Mouse (Mus musculus) kidney, adult 10 weeks (tissue): ENCODE results near the gene Pdxk. TPM values are rescaled to one million over a fixed set of nuclear protein-coding genes. Genes with fewer than 3 reads are reported as not detected.

Source experiments
- polyA plus RNA-seq: library from polyadenylated mRNA; stranded (reverse); fragments of 350-450 nt; fragmentation: Illumina TruSeq; extraction: RNeasy Lipid Tissue Mini Kit (QIAGEN cat#74804); gene quantifications from one replicate; pipeline ENCODE4 v1.2.3, GENCODE M21; 2014; ENCODE audit warnings: low read depth, low replicate concordance

Gene Pdxk
- 23.9 TPM for polyA plus RNA-seq

GRCm38 (mm10) chr10:78464792-78465207, at the start of gene Pdxk:
Gene Pdxk (minus strand): TSS chr10:78464975.

DNA sequence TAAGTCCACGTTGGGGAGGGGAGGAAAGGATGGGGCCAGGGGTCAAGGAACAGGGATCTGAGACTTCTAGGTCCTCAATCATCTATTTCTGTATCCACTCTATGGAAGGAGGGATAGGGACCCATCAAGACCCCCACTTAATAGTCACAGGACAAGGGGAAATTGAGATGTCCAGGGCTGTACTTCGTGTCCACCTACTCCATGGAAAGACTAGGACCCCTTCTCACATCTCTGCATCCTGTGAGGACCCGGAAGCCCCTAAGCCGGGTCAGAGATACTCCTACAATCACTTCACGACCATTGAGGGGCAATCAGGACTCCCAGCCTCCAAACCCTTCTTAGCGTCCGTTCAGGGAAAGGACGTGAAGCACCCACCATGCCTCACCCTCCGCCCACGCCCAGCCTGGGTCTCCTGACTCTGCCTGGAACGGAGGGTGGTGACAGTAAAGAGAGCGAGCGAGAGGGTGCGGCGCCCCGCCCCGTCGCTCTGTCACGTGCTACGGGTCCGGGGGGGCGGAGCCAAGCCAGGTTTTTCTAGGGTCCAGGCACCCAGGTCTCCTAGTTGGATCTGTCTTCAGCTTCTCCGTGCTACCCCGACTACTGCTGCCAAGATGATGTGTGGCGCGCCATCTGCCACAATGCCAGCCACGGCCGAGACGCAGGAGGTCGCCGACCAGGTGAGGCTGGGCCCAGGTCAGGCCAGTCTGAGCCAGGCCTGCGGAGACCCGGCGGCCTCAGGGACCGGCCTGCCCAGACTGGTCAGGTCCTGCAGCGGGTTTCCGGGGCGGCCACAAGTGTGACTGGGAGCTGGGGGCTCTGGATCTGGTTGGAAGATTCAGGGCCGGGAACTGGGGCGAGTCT, 39.4 kb downstream of the Pdxk start, which contains the start of gene Cstb:
Gene Cstb (plus strand): TSS at position 489 of the 861 bp plus-strand sequence.

DNA sequence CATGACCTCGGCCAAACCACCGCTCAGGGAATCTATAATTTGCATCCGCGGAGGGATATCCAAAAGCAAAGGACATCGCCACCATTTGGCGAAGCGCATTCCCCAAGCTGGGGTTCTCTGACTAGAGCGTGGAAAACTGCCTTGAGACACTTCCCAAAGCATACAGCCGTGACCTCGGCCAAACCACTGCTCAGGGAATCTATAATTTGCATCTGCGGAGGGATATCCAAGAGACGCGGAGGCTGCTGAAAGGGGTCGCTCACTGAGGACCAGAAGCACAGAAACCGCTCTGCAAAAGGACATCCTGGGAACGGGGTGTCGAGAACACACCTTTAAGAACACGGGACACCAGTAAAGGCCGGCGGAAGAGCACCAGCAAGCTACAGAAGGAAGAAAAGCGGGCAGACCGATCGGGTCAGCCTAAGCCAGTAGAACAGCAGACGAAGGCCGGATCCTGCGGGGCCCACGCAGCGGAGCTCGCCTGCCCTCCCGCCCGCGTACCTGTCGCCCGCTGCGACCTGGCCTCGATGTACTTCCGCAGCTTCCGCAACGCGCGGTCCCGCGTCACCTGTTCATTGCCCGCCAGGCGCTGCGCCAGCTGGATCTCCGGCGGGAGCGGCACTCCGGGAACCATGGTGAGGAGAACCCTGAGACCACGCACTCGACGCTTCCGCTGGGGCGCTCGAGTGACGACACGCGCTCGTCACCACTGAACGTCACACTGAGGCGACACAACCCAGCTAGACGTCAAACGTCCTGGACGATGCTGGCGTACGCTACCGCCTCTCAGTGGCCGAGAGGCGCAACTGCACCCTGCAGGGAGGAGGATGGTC, 52.2 kb downstream of the Pdxk start, which contains the start of gene Rrp1:
Gene Rrp1 (minus strand): TSS at position 725 of the 833 bp plus-strand sequence.

Other genes starting within 250 kb of the Pdxk start
- gene Trappc10, start 220.3 kb downstream of the Pdxk start, polyA plus RNA-seq, result 16.4 TPM
- gene Agpat3, start 112.5 kb downstream of the Pdxk start, polyA plus RNA-seq, result 46.5 TPM
- 35.3 TPM for gene Rrp1, start 51.9 kb downstream of the Pdxk start, polyA plus RNA-seq
- 86.4 TPM for gene Cstb, start 39.3 kb downstream of the Pdxk start, polyA plus RNA-seq
- gene Olfr1358, start 52.5 kb upstream of the Pdxk start, polyA plus RNA-seq, result not detected
- gene Ilvbl, start 109.4 kb upstream of the Pdxk start, polyA plus RNA-seq, result 5.6 TPM
- 7.0 TPM for gene Syde1, start 127.0 kb upstream of the Pdxk start, polyA plus RNA-seq
- not detected for gene Olfr1357, start 153.1 kb upstream of the Pdxk start, polyA plus RNA-seq